Mouse (Mus musculus): Measurements from ENCODE around the gene Dab2. TPM values are rescaled to one million over a fixed set of nuclear protein-coding genes. Genes with fewer than 3 reads are reported as not detected.

Dab2 gene
- 18.5 and 18.9 TPM in 2 replicates for polyA plus RNA-seq (2015; fragmentation: Nextera tagmentation; extraction: Ambion mirVana)

- Histone ChIP-seq H3K27me3 (replicated peaks) (no peaks in the 10 kb centered on the region), H3K4me1 (no peaks in the 10 kb centered on the region), H3K4me2 (no peak within 1 kb of the TSS), H3K4me3 (replicated peaks) (no peak within 1 kb of the TSS), H3K9ac (replicated peaks) (no peak within 1 kb of the TSS), H3K9me3 (replicated peaks) (no peaks in the 10 kb centered on the region), H3K27ac (replicated peaks) (no peak within 1 kb of the TSS), H3K36me3 (no peaks in the 10 kb centered on the region)
- ATAC-seq (ENCODE audit: low FRiP score): no peak
- 86% methylated on average over 3 of the region's 3 CpGs for WGBS
Observed at GRCm38 (mm10) chr15:6299554-6299953, at the start of gene Dab2. TSS of gene Dab2 (plus strand) at chr15:6299788.

- WGBS: 84% methylated on average over 2 of the region's 2 CpGs
- Histone ChIP-seq H3K27me3 (replicated peaks) (no peaks in the 10 kb centered on the region), H3K27ac (replicated peaks) (no peak overlapping the region), H3K4me3 (replicated peaks) (no peak overlapping the region), H3K4me2 (no peak overlapping the region), H3K9ac (replicated peaks) (no peak overlapping the region), H3K36me3 (no peaks in the 10 kb centered on the region), H3K4me1 (no peaks in the 10 kb centered on the region), H3K9me3 (replicated peaks) (no peaks in the 10 kb centered on the region)
- ATAC-seq (ENCODE audit: low FRiP score): no peak
Observed at GRCm38 (mm10) chr15:6253471-6253870, 46.1 kb upstream of the Dab2 start.

GRCm38 (mm10) chr15:6254383-6254782, 45.2 kb upstream of the Dab2 start:
- WGBS: 98% methylated on average over 2 of the region's 2 CpGs
- Histone ChIP-seq H3K4me3 (replicated peaks) (no peak overlapping the region), H3K9ac (replicated peaks) (no peak overlapping the region), H3K27ac (replicated peaks) (no peak overlapping the region), H3K36me3 (no peaks in the 10 kb centered on the region), H3K27me3 (replicated peaks) (no peaks in the 10 kb centered on the region), H3K9me3 (replicated peaks) (no peaks in the 10 kb centered on the region), H3K4me2 (no peak overlapping the region), H3K4me1 (no peaks in the 10 kb centered on the region)
- no peak for ATAC-seq (ENCODE audit: low FRiP score)

- WGBS: 81% methylated on average over 2 of the region's 2 CpGs
- ATAC-seq (ENCODE audit: low FRiP score): no peak
Observed at GRCm38 (mm10) chr15:6257049-6257448, 42.5 kb upstream of the Dab2 start.

GRCm38 (mm10) chr15:6259957-6260740, 39.4 kb upstream of the Dab2 start:
- no peaks in the 10 kb centered on the region for H3K9me3 ChIP-seq (replicated peaks)
- no peaks in the 10 kb centered on the region for H3K36me3 ChIP-seq
- no peak overlapping the region for H3K9ac ChIP-seq (replicated peaks)
- no peak overlapping the region for H3K4me3 ChIP-seq (replicated peaks)
- H3K4me2 ChIP-seq: no peak overlapping the region
- 8% methylated on average over 3 of the region's 3 CpGs for WGBS
- H3K27ac ChIP-seq (replicated peaks): 0 out of 2 replicates have a peak overlapping the region, but pooled peaks have one; percentile 23
- 0 out of 2 replicates have a peak, but pooled peaks cover 2% of the 10 kb centered on the region for H3K4me1 ChIP-seq
- H3K27me3 ChIP-seq (replicated peaks): no peaks in the 10 kb centered on the region
- ATAC-seq (ENCODE audit: low FRiP score): no peak

More at GRCm38 (mm10) chr15:6257049-6257448, 42.5 kb upstream of the Dab2 start:
- Histone ChIP-seq H3K4me1 (0 out of 2 replicates have a peak, but pooled peaks cover 2% of the 10 kb centered on the region), H3K9ac (replicated peaks) (no peak overlapping the region), H3K36me3 (no peaks in the 10 kb centered on the region), H3K4me2 (no peak overlapping the region), H3K4me3 (replicated peaks) (no peak overlapping the region), H3K27ac (replicated peaks) (no peak overlapping the region), H3K27me3 (replicated peaks) (no peaks in the 10 kb centered on the region), H3K9me3 (replicated peaks) (no peaks in the 10 kb centered on the region)

GRCm38 (mm10) chr15:6260741-6261430, 38.7 kb upstream of the Dab2 start:
- Histone ChIP-seq H3K9ac (replicated peaks) (no peak overlapping the region), H3K4me3 (replicated peaks) (no peak overlapping the region), H3K27ac (replicated peaks) (no peak overlapping the region), H3K9me3 (replicated peaks) (no peaks in the 10 kb centered on the region), H3K36me3 (no peaks in the 10 kb centered on the region), H3K4me2 (no peak overlapping the region), H3K4me1 (0 out of 2 replicates have a peak, but pooled peaks cover 2% of the 10 kb centered on the region), H3K27me3 (replicated peaks) (no peaks in the 10 kb centered on the region)
- 87% methylated on average over 6 of the region's 6 CpGs for WGBS
- ATAC-seq (ENCODE audit: low FRiP score): no peak

- no peaks in the 10 kb centered on the region for H3K27me3 ChIP-seq (replicated peaks)
- no peaks in the 10 kb centered on the region for H3K36me3 ChIP-seq
- no peak overlapping the region for H3K4me2 ChIP-seq
- WGBS: 77% methylated on average over 3 of the region's 3 CpGs
- no peaks in the 10 kb centered on the region for H3K4me1 ChIP-seq
- ATAC-seq (ENCODE audit: low FRiP score): no peak
- H3K27ac ChIP-seq (replicated peaks): no peak overlapping the region
- no peak overlapping the region for H3K9ac ChIP-seq (replicated peaks)
- no peak overlapping the region for H3K4me3 ChIP-seq (replicated peaks)
- H3K9me3 ChIP-seq (replicated peaks): no peaks in the 10 kb centered on the region
Observed at GRCm38 (mm10) chr15:6267147-6267758, 32.3 kb upstream of the Dab2 start.

GRCm38 (mm10) chr15:6278606-6279468, 20.8 kb upstream of the Dab2 start:
- whole genome bisulfite sequencing: 67% methylated on average over 11 of the region's 11 CpGs
- no peak for ATAC-seq (ENCODE audit: low FRiP score)
- H3K4me2 ChIP-seq: no peak overlapping the region
- no peaks in the 10 kb centered on the region for H3K9me3 ChIP-seq (replicated peaks)
- H3K4me3 ChIP-seq (replicated peaks): no peak overlapping the region
- no peak overlapping the region for H3K9ac ChIP-seq (replicated peaks)
- no peaks in the 10 kb centered on the region for H3K27me3 ChIP-seq (replicated peaks)
- H3K4me1 ChIP-seq: no peaks in the 10 kb centered on the region
- no peaks in the 10 kb centered on the region for H3K36me3 ChIP-seq
- no peak overlapping the region; the same call in 1 of the 2 replicates for H3K27ac ChIP-seq (replicated peaks)

- H3K27me3 ChIP-seq (replicated peaks): no peaks in the 10 kb centered on the region
- H3K9me3 ChIP-seq (replicated peaks): no peaks in the 10 kb centered on the region
- H3K4me2 ChIP-seq: no peak overlapping the region
- H3K27ac ChIP-seq (replicated peaks): no peak overlapping the region
- no peak overlapping the region for H3K4me3 ChIP-seq (replicated peaks)
- 74% methylated on average over 4 of the region's 4 CpGs for WGBS
- H3K4me1 ChIP-seq: no peaks in the 10 kb centered on the region
- H3K36me3 ChIP-seq: no peaks in the 10 kb centered on the region
- ATAC-seq (ENCODE audit: low FRiP score): no peak
- H3K9ac ChIP-seq (replicated peaks): no peak overlapping the region
Observed at GRCm38 (mm10) chr15:6280021-6280451, 19.6 kb upstream of the Dab2 start.

GRCm38 (mm10) chr15:6283249-6283648, 16.3 kb upstream of the Dab2 start:
- Histone ChIP-seq H3K36me3 (no peaks in the 10 kb centered on the region), H3K27ac (replicated peaks) (no peak overlapping the region), H3K4me3 (replicated peaks) (no peak overlapping the region), H3K4me2 (no peak overlapping the region), H3K27me3 (replicated peaks) (no peaks in the 10 kb centered on the region), H3K9me3 (replicated peaks) (no peaks in the 10 kb centered on the region), H3K4me1 (no peaks in the 10 kb centered on the region), H3K9ac (replicated peaks) (no peak overlapping the region)
- no peak for ATAC-seq (ENCODE audit: low FRiP score)
- WGBS: 74% methylated on average over 9 of the region's 9 CpGs

- H3K27me3 ChIP-seq (replicated peaks): no peaks in the 10 kb centered on the region
- no peak overlapping the region for H3K27ac ChIP-seq (replicated peaks)
- no peak overlapping the region for H3K4me3 ChIP-seq (replicated peaks)
- no peak overlapping the region for H3K9ac ChIP-seq (replicated peaks)
- no peak for ATAC-seq (ENCODE audit: low FRiP score)
- H3K4me1 ChIP-seq: no peaks in the 10 kb centered on the region
- H3K4me2 ChIP-seq: no peak overlapping the region
- 84% methylated on average over 2 of the region's 2 CpGs for WGBS
- H3K36me3 ChIP-seq: no peaks in the 10 kb centered on the region
- H3K9me3 ChIP-seq (replicated peaks): no peaks in the 10 kb centered on the region
Observed at GRCm38 (mm10) chr15:6296071-6296470, 3.5 kb upstream of the Dab2 start.
